In the genomic region with DNA sequence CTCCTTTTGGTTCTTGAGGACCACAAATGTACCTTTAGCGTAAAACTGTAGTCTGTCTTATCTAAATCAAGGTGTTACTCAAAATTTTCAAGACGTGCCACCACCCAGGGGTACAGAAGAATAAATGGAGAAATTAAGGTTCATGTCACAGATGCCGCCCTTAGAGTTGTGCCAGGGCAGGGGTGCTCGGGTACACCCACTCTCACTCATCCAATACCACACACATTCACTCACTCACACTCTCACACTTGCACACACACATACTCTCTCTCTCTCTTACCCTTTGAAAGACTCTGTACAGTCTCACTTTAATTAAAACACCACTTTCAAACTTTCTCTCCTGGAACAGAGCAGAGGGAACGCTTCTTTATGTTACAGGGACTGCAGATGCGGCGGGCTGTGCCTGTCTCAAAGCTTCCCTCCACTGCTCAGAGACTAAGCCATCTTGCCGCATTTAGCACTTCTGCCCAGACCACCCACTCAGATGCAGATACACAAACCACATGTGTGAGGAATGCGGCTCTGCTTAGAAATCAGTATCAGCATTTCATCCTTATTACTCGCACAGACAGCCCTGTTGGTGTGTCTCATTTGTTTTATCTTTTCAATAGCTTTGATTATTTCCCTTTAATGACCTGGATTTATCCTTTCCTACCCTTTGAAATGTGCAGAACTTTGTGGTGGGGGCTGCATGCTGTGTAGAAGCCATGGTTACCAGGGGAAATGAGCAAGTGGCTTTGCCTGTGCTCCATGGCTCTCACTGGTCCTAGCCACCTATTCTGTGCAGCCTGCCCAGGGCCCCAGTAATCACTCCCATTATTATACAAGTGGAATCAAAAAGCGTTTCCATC, we compare ENCODE assay signal across 9 mouse cellular contexts.
A peak's percentile ranks its signal among the peaks of the same experiment; 100 is the strongest.
DNase-seq lines count a peak whose midpoint lies in the region; ATAC-seq and TF ChIP-seq lines count a peak whose summit lies in the region.
"Had no signal": no experiment of that assay in that cellular context is flagged by ENCODE, and none has a peak within 500 bp of the region (broad histone marks: within the 10 kb centered on the region; RNA-seq: fewer than 3 reads in every experiment).

No protein-coding gene starts in this region.

- WGBS in lung, postnatal 0 days, result 43% methylated on average over 11 of the region's 11 CpGs
- WGBS in forebrain, embryonic 15.5 days, result 27% methylated on average over 11 of the region's 11 CpGs
- WGBS in limb, embryonic 15.5 days, result 37% methylated on average over 11 of the region's 11 CpGs
- WGBS in stomach, postnatal 0 days, result 42% methylated on average over 11 of the region's 11 CpGs

- no peaks in the 10 kb centered on the region for H3K36me3 ChIP-seq in lung, postnatal 0 days (ENCODE audit: insufficient read depth, low read length)
- H3K36me3 ChIP-seq in forebrain, embryonic 15.5 days, result peaks cover 6% of the 10 kb centered on the region
- H3K36me3 ChIP-seq in limb, embryonic 15.5 days, result peaks cover under 1% of the 10 kb centered on the region; the same call in 1 of the 2 replicates
- H3K36me3 ChIP-seq in stomach, postnatal 0 days (ENCODE audit: control insufficient read depth, insufficient read depth, low read length), result no peaks in the 10 kb centered on the region

- no peaks in the 10 kb centered on the region for H3K9me3 ChIP-seq in lung, postnatal 0 days (ENCODE audit: low read length)
- no peaks in the 10 kb centered on the region for H3K9me3 ChIP-seq in forebrain, embryonic 15.5 days
- no peaks in the 10 kb centered on the region for H3K9me3 ChIP-seq in limb, embryonic 15.5 days
- H3K9me3 ChIP-seq in stomach, postnatal 0 days (ENCODE audit: control insufficient read depth, low read length), result no peaks in the 10 kb centered on the region

- ATAC-seq in lung, postnatal 0 days, result no peak
- ATAC-seq in forebrain, embryonic 15.5 days (replicated peaks), result peak; percentile 81
- ATAC-seq in limb, embryonic 15.5 days (ENCODE audit: insufficient number of reproducible peaks, low FRiP score, low TSS enrichment, low read depth), result peak; percentile 65; the same call in 1 of the 2 replicates
- peak; percentile 53 for ATAC-seq in stomach, postnatal 0 days (ENCODE audit: low FRiP score, low TSS enrichment)

- H3K4me1 ChIP-seq in lung, postnatal 0 days (ENCODE audit: insufficient read depth, low read depth, low read length), result no peaks in the 10 kb centered on the region
- peaks cover 12% of the 10 kb centered on the region for H3K4me1 ChIP-seq in forebrain, embryonic 15.5 days
- peaks cover 13% of the 10 kb centered on the region; the same call in 1 of the 2 replicates for H3K4me1 ChIP-seq in limb, embryonic 15.5 days
- H3K4me1 ChIP-seq in stomach, postnatal 0 days (replicated peaks; ENCODE audit: control insufficient read depth, insufficient read depth), result no peaks in the 10 kb centered on the region

- DNase-seq in lung, postnatal 10 days, result peak; percentile 15
- DNase-seq in lung, postnatal 0 days (ENCODE audit: low spot score), result no peak
- DNase-seq in stomach, postnatal 0 days (ENCODE audit: low spot score), result no peak
- DNase-seq in kidney, postnatal 25 days, result no peak
- no peak for DNase-seq in ovary, postnatal 14 days (ENCODE audit: low spot score)
- DNase-seq in cerebellum, adult 9-11 months, result no peak
- DNase-seq: heart, adult 2 months had no signal

- no peak overlapping the region for H3K9ac ChIP-seq in lung, postnatal 0 days (replicated peaks; ENCODE audit: low read depth)
- no peak overlapping the region for H3K9ac ChIP-seq in forebrain, embryonic 15.5 days (replicated peaks)
- no peak overlapping the region for H3K9ac ChIP-seq in limb, embryonic 15.5 days
- H3K9ac ChIP-seq in stomach, postnatal 0 days (ENCODE audit: low read length), result no peak overlapping the region

- no peak overlapping the region for H3K27ac ChIP-seq in lung, postnatal 0 days (ENCODE audit: low read length)
- H3K27ac ChIP-seq in forebrain, embryonic 15.5 days (replicated peaks), result no peak overlapping the region
- no peak overlapping the region for H3K27ac ChIP-seq in limb, embryonic 15.5 days
- no peak overlapping the region for H3K27ac ChIP-seq in stomach, postnatal 0 days (replicated peaks)
- H3K27ac ChIP-seq: heart, adult 2 months had no signal

- no peak for TF ChIP-seq EP300 in lung, postnatal 0 days (IDR thresholded peaks at IDR 0.05)
- TF ChIP-seq EP300 in stomach, postnatal 0 days (optimal IDR thresholded peaks at IDR 0.05), result peak; percentile 18

- no peak overlapping the region for H3K4me3 ChIP-seq in lung, postnatal 0 days (ENCODE audit: low read depth, low read length)
- no peak overlapping the region for H3K4me3 ChIP-seq in forebrain, embryonic 15.5 days
- H3K4me3 ChIP-seq in limb, embryonic 15.5 days, result no peak overlapping the region
- no peak overlapping the region for H3K4me3 ChIP-seq in stomach, postnatal 0 days (ENCODE audit: low read depth, low read length)
- H3K4me3 ChIP-seq: heart, adult 2 months had no signal

- no peak for TF ChIP-seq CTCF in lung, postnatal 0 days (IDR thresholded peaks at IDR 0.05)
- TF ChIP-seq CTCF in stomach, postnatal 0 days (IDR thresholded peaks at IDR 0.05; ENCODE audit: low read depth), result no peak

- H3K4me2 ChIP-seq in lung, postnatal 0 days (replicated peaks; ENCODE audit: low read depth, low read length), result no peak overlapping the region
- no peak overlapping the region for H3K4me2 ChIP-seq in forebrain, embryonic 15.5 days (replicated peaks)
- H3K4me2 ChIP-seq in limb, embryonic 15.5 days, result no peak overlapping the region
- no peak overlapping the region for H3K4me2 ChIP-seq in stomach, postnatal 0 days (replicated peaks; ENCODE audit: low read depth)

- no peaks in the 10 kb centered on the region for H3K27me3 ChIP-seq in lung, postnatal 0 days (replicated peaks; ENCODE audit: insufficient read depth, low read length)
- H3K27me3 ChIP-seq in forebrain, embryonic 15.5 days, result no peaks in the 10 kb centered on the region
- H3K27me3 ChIP-seq in limb, embryonic 15.5 days, result no peaks in the 10 kb centered on the region
- H3K27me3 ChIP-seq in stomach, postnatal 0 days (ENCODE audit: control insufficient read depth, insufficient read depth, low read length), result no peaks in the 10 kb centered on the region
